Mouse (Mus musculus) hematopoietic stem cell, adult 5-6 weeks (primary cell): ENCODE data around the gene Ankrd35. TPM values are rescaled to one million over a fixed set of nuclear protein-coding genes. Genes with fewer than 3 reads are reported as not detected.
A peak's percentile ranks its signal among the peaks of the same experiment; 100 is the strongest.
"Not testable (repeated sequence)": the region's sequence is repeated elsewhere in the genome, so short reads cannot be mapped to it uniquely, and the experiment has no call there.

Source experiments
- ATAC-seq, 2 experiments: fragments of 125-278 bp in 1 of 2; replicated peaks in 1 of 2; 2 replicates each; pipeline ENCODE4 v1.8.0; 2016 to 2017; ENCODE audit warnings: inconsistent platforms in 2 of 2, mild to moderate bottlenecking in 2 of 2, moderate number of reproducible peaks in 2 of 2, low read depth in 1 of 2, moderate TSS enrichment in 1 of 2; ENCODE audit not compliant: low FRiP score in 2 of 2, poor library complexity in 2 of 2, severe bottlenecking in 2 of 2, insufficient read depth in 1 of 2, low TSS enrichment in 1 of 2
- total RNA-seq: library from RNA; stranded (forward); fragments of 172-1452, 232-1000 nt; gene quantifications from 2 replicates; pipeline ENCODE4 v1.2.3, GENCODE M21; 2017

Ankrd35 gene
- total RNA-seq, 1 experiment from 2014 or later: not detected

GRCm38 (mm10) chr3:96666916-96667315, 3.0 kb upstream of the Ankrd35 start:
- no peak for ATAC-seq

DNA sequence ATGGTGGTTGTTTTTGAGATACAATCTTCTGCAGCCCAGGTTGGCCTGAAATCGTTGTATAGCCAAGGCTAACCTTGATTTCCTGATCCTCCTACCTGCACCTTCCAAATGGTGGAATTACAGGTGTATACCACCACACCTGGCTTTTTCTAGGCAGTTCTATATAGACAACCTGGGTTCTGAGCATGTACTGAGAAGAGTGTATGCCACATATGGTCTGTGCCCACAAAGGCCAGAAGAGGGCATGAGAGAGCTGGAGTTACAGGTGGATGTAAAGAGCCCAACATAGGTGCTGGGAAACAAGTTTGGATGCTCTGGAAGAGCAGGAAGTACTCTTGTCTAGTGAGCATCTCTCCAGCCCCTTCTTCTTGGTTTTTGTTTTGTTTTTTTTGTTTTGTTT, 2.6 kb upstream of the Ankrd35 start:
- no peak for ATAC-seq

GRCm38 (mm10) chr3:96668424-96669067, 1.4 kb upstream of the Ankrd35 start:
- no peak for ATAC-seq

DNA sequence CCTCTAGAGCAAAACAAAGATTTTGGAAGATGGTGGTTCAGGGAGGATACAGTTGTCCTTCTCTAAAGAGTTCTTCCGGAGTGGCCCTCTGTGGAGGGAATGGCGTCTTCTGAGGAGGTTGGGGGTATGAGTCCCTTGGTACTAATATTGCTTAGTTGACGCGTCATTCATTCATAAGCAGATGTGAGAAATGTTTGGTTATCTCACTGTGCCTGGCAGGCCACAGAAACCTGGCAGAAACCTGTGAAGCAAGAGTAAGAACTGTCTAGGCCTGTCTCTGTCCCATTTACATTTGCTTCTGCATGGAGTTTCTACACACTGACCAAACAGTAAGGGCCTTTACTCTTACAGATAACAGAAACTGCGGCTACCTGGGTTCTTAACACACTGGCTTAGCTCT, 1.6 kb downstream of the Ankrd35 start:
- no peak for ATAC-seq

GRCm38 (mm10) chr3:96673514-96673913, 3.6 kb downstream of the Ankrd35 start:
- no peak for ATAC-seq

GRCm38 (mm10) chr3:96674442-96674841, 4.5 kb downstream of the Ankrd35 start:
- ATAC-seq: no peak

DNA sequence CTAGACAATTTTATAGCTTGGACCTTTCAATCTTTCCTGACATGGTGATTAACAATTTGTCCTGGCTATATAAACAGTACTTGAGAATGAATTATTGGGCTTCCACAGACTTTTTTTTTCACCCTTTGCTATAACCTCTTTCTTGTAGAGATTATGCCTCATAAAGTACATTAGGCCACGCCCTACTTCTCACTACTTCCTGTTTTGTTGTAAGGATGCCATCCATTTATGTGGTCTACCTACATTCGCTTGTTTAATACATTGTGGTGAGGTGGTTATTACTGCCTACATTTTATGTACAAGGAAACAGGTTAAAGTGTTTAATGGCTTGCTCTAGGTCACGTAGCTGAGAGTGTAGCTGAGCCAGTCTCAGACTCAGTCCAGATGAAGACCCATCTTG, 5.2 kb downstream of the Ankrd35 start:
- no peak for ATAC-seq

- ATAC-seq: no peak
These were observed 5.8 kb downstream of the Ankrd35 start for GRCm38 (mm10) chr3:96675690-96676089.

GRCm38 (mm10) chr3:96678456-96678855, 8.5 kb downstream of the Ankrd35 start:
- no peak for ATAC-seq

DNA sequence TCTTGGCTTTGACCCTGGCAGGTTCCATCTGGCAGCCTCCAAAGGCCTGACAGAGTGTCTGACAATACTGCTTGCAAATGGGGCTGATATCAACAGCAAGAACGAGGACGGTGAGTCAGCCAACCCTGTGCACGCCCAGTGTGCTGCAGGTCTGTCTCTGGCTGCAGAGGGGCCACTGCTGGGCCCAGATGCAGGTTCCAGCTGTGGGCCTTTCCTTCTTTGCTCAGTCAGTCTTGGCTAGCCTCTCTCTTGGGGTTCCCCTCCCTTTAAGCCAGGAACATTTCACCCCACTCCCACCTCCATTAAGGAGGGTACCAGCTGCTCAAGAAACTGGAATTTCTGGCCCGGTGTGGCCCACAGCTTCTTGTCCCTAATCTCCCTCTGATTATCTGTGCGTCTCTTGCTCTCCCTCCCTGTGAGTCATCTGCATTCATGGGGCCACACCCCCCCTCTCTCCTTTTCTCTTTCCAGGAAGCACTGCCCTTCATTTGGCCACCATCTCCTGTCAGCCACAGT, 9.3 kb downstream of the Ankrd35 start:
- no peak for ATAC-seq

GRCm38 (mm10) chr3:96680269-96680956, 10.5 kb downstream of the Ankrd35 start:
- no peak for ATAC-seq

DNA sequence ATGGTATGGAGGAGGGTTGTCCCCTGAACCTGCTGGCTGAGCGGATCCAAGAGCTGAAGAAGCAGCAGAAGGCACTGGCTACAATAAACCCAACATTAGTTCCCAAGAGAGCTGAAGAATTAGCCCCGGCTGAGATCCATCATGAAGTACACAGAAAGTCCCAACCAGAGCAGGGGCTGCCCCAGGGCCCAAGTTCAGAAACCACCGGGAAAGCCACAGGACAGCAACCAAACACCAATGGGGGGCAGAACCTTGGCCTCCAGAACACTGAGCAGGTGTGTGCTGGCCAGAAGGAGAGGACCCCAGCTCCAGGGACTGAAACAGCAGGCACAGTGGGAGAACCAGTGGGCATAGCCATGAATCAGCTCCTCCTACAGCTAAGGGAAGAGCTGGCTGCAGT, 13.6 kb downstream of the Ankrd35 start:
- ATAC-seq: no peak

GRCm38 (mm10) chr3:96684151-96684821, 14.4 kb downstream of the Ankrd35 start:
- no peak for ATAC-seq

- no peak; a peak in 1 of 4 replicates for ATAC-seq
These were observed 14.9 kb downstream of the Ankrd35 start for GRCm38 (mm10) chr3:96684822-96685156.

GRCm38 (mm10) chr3:96686057-96686456, 16.1 kb downstream of the Ankrd35 start:
- not testable (repeated sequence) for ATAC-seq

GRCm38 (mm10) chr3:96688854-96689253, 18.9 kb downstream of the Ankrd35 start:
- no peak for ATAC-seq

DNA sequence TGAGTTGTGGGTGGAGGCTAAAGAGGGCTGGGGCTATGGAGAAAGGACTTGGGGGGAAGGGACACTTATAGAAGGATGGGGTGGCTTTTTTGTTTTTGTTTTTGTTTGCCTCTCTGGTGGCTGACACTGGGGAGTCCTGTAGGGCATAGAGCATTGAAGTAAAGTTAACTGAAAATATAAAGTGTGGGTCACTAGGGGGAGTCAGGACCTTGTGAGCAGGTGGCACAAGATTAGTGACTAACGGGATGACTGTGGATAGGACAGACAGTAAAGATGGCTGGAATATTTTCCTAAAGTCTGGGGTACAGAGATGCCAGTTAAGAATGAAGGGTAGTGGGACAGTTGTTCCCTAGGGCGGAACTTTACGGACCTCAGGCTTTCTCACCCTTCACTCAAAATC, 20.4 kb downstream of the Ankrd35 start:
- peak; percentile 32 to 56; a peak in 2 of 4 replicates for ATAC-seq

GRCm38 (mm10) chr3:96692506-96692905, 22.6 kb downstream of the Ankrd35 start:
- ATAC-seq: no peak
